Mouse (Mus musculus) midbrain, postnatal 0 days (tissue): ENCODE data around the gene Srpx2. TPM values are rescaled to one million over a fixed set of nuclear protein-coding genes. Genes with fewer than 3 reads are reported as not detected.

Source experiments
- ATAC-seq: fragments of 200-750 bp; cut with Nextera tagmentation; 2 replicates; pipeline ENCODE4 v1.8.0; 2017; ENCODE audit warnings: moderate number of reproducible peaks, mild to moderate bottlenecking, moderate TSS enrichment, moderate library complexity; ENCODE audit not compliant: low FRiP score
- DNase-seq: peaks from one replicate; pipeline ENCODE4 v3.0.0-alpha.2; 2015; ENCODE audit warnings: low spot score
- H3K27ac ChIP-seq: fragments of 300-500 bp; sonication (generic); 2 replicates; pipeline ENCODE4 v1.5.1; 2014; ENCODE audit warnings: low read depth, mild to moderate bottlenecking, low read length, mixed read lengths
- H3K27me3 ChIP-seq: fragments of 300-500 bp; sonication (generic); 2 replicates; pipeline ENCODE4 v1.6.1; 2014; ENCODE audit warnings: low read length, control low read depth, mixed read lengths; ENCODE audit not compliant: insufficient read depth
- H3K36me3 ChIP-seq: fragments of 300-500 bp; sonication (generic); 2 replicates; pipeline ENCODE4 v1.6.1; 2014; ENCODE audit warnings: low read length, control low read depth, mixed read lengths; ENCODE audit not compliant: insufficient read depth
- H3K4me1 ChIP-seq: fragments of 300-500 bp; sonication (generic); 2 replicates; pipeline ENCODE4 v1.6.1; 2014; ENCODE audit warnings: mild to moderate bottlenecking, control low read depth, antibody characterized with exemption, low read length, mixed read lengths; ENCODE audit not compliant: insufficient read depth
- H3K4me2 ChIP-seq: fragments of 300-500 bp; sonication (generic); 2 replicates; pipeline ENCODE4 v1.6.1; 2014; ENCODE audit warnings: low read depth, mild to moderate bottlenecking, low read length, mixed read lengths; ENCODE audit not compliant: poor library complexity, severe bottlenecking
- H3K4me3 ChIP-seq: fragments of 300-500 bp; sonication (generic); 2 replicates; pipeline ENCODE4 v1.5.1; 2014; ENCODE audit warnings: low read depth, mild to moderate bottlenecking, low read length, moderate library complexity
- H3K9ac ChIP-seq: fragments of 300-500 bp; sonication (generic); replicated peaks from 2 replicates; pipeline ENCODE4 v1.6.1; 2014; ENCODE audit warnings: mild to moderate bottlenecking, low read length, moderate library complexity, mixed read lengths; ENCODE audit not compliant: poor library complexity, severe bottlenecking
- H3K9me3 ChIP-seq: fragments of 300-500 bp; sonication (generic); 2 replicates; pipeline ENCODE4 v1.6.1; 2016; ENCODE audit warnings: low read length, control low read depth
- CTCF ChIP-seq: IDR thresholded peaks from 2 replicates; pipeline ENCODE4 v1.5.1; 2016; ENCODE audit warnings: antibody characterized with exemption, mild to moderate bottlenecking
- WGBS: fragments of 180-500 bp; shearing (Covaris S2); extraction: QIAGEN DNeasy Blood & Tissue Kit; methylation state at CpG from one replicate; pipeline ENCODE4 v1.1.7; 2014; 5-methylcytosine and 5-hydroxymethylcytosine counted together
- polyA plus RNA-seq: library from polyadenylated mRNA; unstranded; fragments of >200 nt; fragmentation: Nextera tagmentation; extraction: Ambion mirVana; gene quantifications from 2 replicates; pipeline ENCODE4 v1.2.1, GENCODE M21; 2015
- total RNA-seq: library from RNA; depleted of rRNA; stranded (reverse); fragments of >200 nt; gene quantifications from 2 replicates; pipeline ENCODE4 v1.2.3, GENCODE M21; 2014; rRNA removed

Gene Srpx2
- total RNA-seq (1.0 and 1.6 TPM in 2 replicates), polyA plus RNA-seq (1.3 and 2.2 TPM in 2 replicates)

- WGBS, result 33% methylated on average over 3 of the region's 3 CpGs
- DNase-seq, result no peak
- no peak for TF ChIP-seq CTCF
- no peaks in the 10 kb centered on the region for H3K36me3 ChIP-seq
- peaks cover 5% of the 10 kb centered on the region; the same call in 1 of the 2 replicates for H3K27me3 ChIP-seq
- H3K4me3 ChIP-seq, result no peak within 1 kb of the TSS
- no peak for ATAC-seq
- no peak within 1 kb of the TSS for H3K9ac ChIP-seq
- no peak within 1 kb of the TSS for H3K4me2 ChIP-seq
- no peaks in the 10 kb centered on the region for H3K4me1 ChIP-seq
- H3K27ac ChIP-seq, result no peak within 1 kb of the TSS
- no peaks in the 10 kb centered on the region for H3K9me3 ChIP-seq
Measured at GRCm38 (mm10) chrX:133908261-133908660, at the start of gene Srpx2. TSS of gene Srpx2 (plus strand) at chrX:133908426.

- no peak overlapping the region for H3K27ac ChIP-seq
- ATAC-seq, result no peak
- no peaks in the 10 kb centered on the region for H3K9me3 ChIP-seq
- H3K4me2 ChIP-seq, result no peak overlapping the region
- no peak for TF ChIP-seq CTCF
- no peaks in the 10 kb centered on the region for H3K27me3 ChIP-seq
- WGBS, result 94% methylated on average over 6 of the region's 6 CpGs
- no peak overlapping the region for H3K4me3 ChIP-seq
- no peak overlapping the region for H3K9ac ChIP-seq
- H3K36me3 ChIP-seq, result no peaks in the 10 kb centered on the region
- no peak for DNase-seq
- no peaks in the 10 kb centered on the region for H3K4me1 ChIP-seq
Measured at GRCm38 (mm10) chrX:133869743-133870142, 38.5 kb upstream of the Srpx2 start.

GRCm38 (mm10) chrX:133887308-133887707, 20.9 kb upstream of the Srpx2 start:
- TF ChIP-seq CTCF, result no peak
- ATAC-seq (no peak), DNase-seq (no peak)
- H3K9me3 ChIP-seq, result no peaks in the 10 kb centered on the region
- no peak overlapping the region for H3K27ac ChIP-seq
- 93% methylated on average over 3 of the region's 3 CpGs for WGBS
- H3K36me3 ChIP-seq, result peaks cover 3% of the 10 kb centered on the region; the same call in 1 of the 2 replicates
- H3K4me1 ChIP-seq, result no peaks in the 10 kb centered on the region
- no peak overlapping the region for H3K9ac ChIP-seq
- H3K4me3 ChIP-seq, result no peak overlapping the region
- H3K4me2 ChIP-seq, result no peak overlapping the region
- no peaks in the 10 kb centered on the region for H3K27me3 ChIP-seq

- Histone ChIP-seq H3K4me3 (no peak overlapping the region), H3K27ac (no peak overlapping the region), H3K4me2 (no peak overlapping the region), H3K4me1 (no peaks in the 10 kb centered on the region), H3K9ac (no peak overlapping the region), H3K36me3 (peaks cover 3% of the 10 kb centered on the region; the same call in 1 of the 2 replicates), H3K9me3 (no peaks in the 10 kb centered on the region), H3K27me3 (no peaks in the 10 kb centered on the region)
- DNase-seq, result no peak
- ATAC-seq, result no peak
- 89% methylated on average over 5 of the region's 5 CpGs for WGBS
- TF ChIP-seq CTCF, result no peak
Measured at GRCm38 (mm10) chrX:133888111-133888510, 20.1 kb upstream of the Srpx2 start.

- H3K4me3 ChIP-seq, result peak within 1 kb of the TSS; percentile 50
- TF ChIP-seq CTCF, result peak; percentile 70
- H3K27ac ChIP-seq, result peak within 1 kb of the TSS; percentile 80
- H3K4me2 ChIP-seq, result peak within 1 kb of the TSS; percentile 44
- WGBS, result 25% methylated on average over 33 of the region's 33 CpGs
- H3K9ac ChIP-seq, result peak within 1 kb of the TSS; percentile 71
- DNase-seq (peak; percentile 92), ATAC-seq (peak; percentile 92)
- peaks cover 3% of the 10 kb centered on the region for H3K36me3 ChIP-seq
- H3K9me3 ChIP-seq, result no peaks in the 10 kb centered on the region
- no peaks in the 10 kb centered on the region for H3K4me1 ChIP-seq
- H3K27me3 ChIP-seq, result no peaks in the 10 kb centered on the region
Measured at GRCm38 (mm10) chrX:133898014-133898542, 10.1 kb upstream of the Srpx2 start, which contains the start of gene Tspan6. TSS of gene Tspan6 (minus strand) at chrX:133898429.

GRCm38 (mm10) chrX:133911397-133912103, 3.3 kb downstream of the Srpx2 start:
- Histone ChIP-seq H3K9ac (no peak overlapping the region), H3K4me2 (no peak overlapping the region), H3K4me1 (no peaks in the 10 kb centered on the region), H3K9me3 (no peaks in the 10 kb centered on the region), H3K4me3 (no peak overlapping the region), H3K27me3 (peaks cover 5% of the 10 kb centered on the region; the same call in 1 of the 2 replicates), H3K36me3 (no peaks in the 10 kb centered on the region), H3K27ac (no peak overlapping the region)
- no peak for TF ChIP-seq CTCF
- DNase-seq (no peak), ATAC-seq (no peak)
- 31% methylated on average over 10 of the region's 10 CpGs for WGBS
